Mouse (Mus musculus): ENCODE results near the gene Synm.

DNA sequence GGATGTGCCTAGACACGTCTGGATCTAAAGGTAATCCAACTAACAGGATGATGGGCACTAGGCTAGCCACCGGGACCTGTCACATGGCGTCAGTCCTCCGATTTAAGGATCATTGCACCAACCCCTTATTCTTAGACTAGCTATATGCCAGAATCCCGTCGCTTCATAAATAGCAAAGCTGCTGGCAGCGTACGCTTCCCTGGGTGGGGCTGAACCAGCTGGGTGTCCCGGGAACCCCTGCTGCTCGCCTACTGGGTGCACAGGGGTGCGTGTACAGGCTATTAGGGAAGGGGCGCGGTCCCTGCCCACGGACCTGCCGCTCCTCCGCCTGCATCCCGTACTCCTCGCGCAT, 1.1 kb downstream of the Synm start:
- no peak for TF ChIP-seq TAL1 (IDR thresholded peaks at IDR 0.05; ENCODE audit: low read length)
- no peak for TF ChIP-seq GATA1 (IDR thresholded peaks at IDR 0.05; ENCODE audit: low read length)
